Mouse (Mus musculus): Measurements from ENCODE around the gene Dand5. TPM values are rescaled to one million over a fixed set of nuclear protein-coding genes. Genes with fewer than 3 reads are reported as not detected.

The Dand5 gene
- polyA plus RNA-seq, 1 experiment: 1.8 TPM

DNA sequence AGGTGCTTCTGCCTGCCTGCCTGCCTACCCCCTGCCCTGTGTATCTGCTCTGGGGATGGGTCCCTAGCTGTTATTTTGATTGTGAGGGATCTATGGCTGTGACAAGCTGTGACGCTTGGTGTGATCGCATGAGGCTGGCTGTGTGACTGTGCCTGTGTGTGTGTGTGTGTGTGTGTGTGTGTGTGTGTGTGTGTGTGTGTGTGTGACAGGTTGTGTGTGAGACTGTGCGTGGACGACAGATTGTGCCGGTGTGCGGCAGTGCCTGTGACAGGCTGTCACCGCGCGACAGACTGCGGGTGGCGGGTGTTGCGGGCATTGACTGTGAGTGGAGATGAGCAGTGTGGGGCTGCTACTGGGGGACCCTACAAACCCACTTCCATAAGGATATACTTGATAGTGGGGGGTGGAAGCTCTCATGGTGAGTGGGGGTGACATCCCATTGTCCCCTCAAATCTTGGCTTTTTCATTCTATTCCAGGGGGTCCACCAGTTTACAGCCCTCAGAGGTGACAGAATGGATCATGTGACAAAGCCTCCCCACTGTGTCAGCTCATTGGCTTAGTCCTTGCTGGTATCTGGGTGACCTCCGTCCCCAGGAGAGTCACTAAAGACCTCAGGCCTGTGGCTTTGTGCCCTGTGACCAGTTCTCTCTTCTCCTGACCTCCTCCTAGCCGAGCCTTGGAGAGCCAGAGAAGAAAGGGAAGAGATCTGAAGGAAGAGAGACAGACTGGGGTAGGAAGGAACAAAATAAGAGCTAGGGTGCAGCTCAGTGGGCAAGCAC, 34.9 kb downstream of the Dand5 start:
- 94% methylated on average over 11 of the region's 14 CpGs for WGBS
- peaks cover 7% of the 10 kb centered on the region for H3K27me3 ChIP-seq (ENCODE audit: control insufficient read depth, insufficient read depth, low read length)
- no peaks in the 10 kb centered on the region for H3K36me3 ChIP-seq (ENCODE audit: control insufficient read depth, insufficient read depth, low read length)
- H3K4me3 ChIP-seq (ENCODE audit: extremely low read depth, insufficient read depth, insufficient read length): no peak overlapping the region
- TF ChIP-seq CTCF (IDR thresholded peaks at IDR 0.05; ENCODE audit: extremely low read depth, insufficient read depth, insufficient read length, insufficient replicate concordance) (no peak), POLR2A (IDR thresholded peaks at IDR 0.05; ENCODE audit: low read depth, low read length) (no peak)
- no peak for DNase-seq (ENCODE audit: low read depth in 1 of 2, low spot score in 2 of 2)
- H3K4me1 ChIP-seq (ENCODE audit: control insufficient read depth, insufficient read depth, insufficient read length): no peaks in the 10 kb centered on the region
- H3K27ac ChIP-seq (ENCODE audit: insufficient read depth, low read length): no peak overlapping the region

DNA sequence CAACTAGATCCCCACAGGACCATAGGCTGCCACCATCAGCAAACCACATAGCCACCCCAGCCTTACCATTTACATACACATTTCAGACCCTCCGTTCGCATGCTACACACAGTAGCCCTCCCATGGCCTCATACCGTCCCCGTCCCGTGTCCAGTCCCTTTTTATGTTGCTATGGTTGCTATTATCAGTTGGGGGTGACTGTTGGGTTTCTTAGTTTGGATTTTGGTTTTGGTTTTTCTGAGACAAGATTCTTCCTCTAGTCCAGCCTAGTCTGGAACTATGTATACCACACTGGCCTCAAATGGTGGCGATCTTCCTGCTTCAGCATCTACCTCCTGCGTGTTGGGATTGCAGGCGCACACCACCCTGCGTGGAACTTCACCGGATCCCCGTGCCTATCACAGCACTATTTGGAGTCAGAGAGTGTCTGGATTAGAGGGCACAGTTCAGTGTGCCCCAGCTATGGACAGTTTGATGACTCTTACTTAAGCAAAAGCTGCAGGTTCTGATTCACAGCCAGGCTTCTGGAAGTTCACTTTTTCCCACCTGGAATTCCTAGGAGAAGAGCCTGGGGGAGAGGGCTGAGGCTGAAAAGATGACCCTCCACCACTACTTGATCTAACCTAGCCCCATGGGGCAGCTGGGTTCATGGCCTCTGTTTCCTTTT, 35.7 kb downstream of the Dand5 start:
- no peaks in the 10 kb centered on the region for H3K36me3 ChIP-seq (ENCODE audit: control insufficient read depth, insufficient read depth, low read length)
- H3K4me1 ChIP-seq (ENCODE audit: control insufficient read depth, insufficient read depth, insufficient read length): no peaks in the 10 kb centered on the region
- DNase-seq (ENCODE audit: low read depth in 1 of 2, low spot score in 2 of 2): no peak
- H3K27ac ChIP-seq (ENCODE audit: insufficient read depth, low read length): no peak overlapping the region
- H3K27me3 ChIP-seq (ENCODE audit: control insufficient read depth, insufficient read depth, low read length): peaks cover 7% of the 10 kb centered on the region
- no peak overlapping the region for H3K4me3 ChIP-seq (ENCODE audit: extremely low read depth, insufficient read depth, insufficient read length)
- 95% methylated on average over 11 of the region's 11 CpGs for WGBS
- TF ChIP-seq CTCF (IDR thresholded peaks at IDR 0.05; ENCODE audit: extremely low read depth, insufficient read depth, insufficient read length, insufficient replicate concordance) (no peak), POLR2A (IDR thresholded peaks at IDR 0.05; ENCODE audit: low read depth, low read length) (no peak)

DNA sequence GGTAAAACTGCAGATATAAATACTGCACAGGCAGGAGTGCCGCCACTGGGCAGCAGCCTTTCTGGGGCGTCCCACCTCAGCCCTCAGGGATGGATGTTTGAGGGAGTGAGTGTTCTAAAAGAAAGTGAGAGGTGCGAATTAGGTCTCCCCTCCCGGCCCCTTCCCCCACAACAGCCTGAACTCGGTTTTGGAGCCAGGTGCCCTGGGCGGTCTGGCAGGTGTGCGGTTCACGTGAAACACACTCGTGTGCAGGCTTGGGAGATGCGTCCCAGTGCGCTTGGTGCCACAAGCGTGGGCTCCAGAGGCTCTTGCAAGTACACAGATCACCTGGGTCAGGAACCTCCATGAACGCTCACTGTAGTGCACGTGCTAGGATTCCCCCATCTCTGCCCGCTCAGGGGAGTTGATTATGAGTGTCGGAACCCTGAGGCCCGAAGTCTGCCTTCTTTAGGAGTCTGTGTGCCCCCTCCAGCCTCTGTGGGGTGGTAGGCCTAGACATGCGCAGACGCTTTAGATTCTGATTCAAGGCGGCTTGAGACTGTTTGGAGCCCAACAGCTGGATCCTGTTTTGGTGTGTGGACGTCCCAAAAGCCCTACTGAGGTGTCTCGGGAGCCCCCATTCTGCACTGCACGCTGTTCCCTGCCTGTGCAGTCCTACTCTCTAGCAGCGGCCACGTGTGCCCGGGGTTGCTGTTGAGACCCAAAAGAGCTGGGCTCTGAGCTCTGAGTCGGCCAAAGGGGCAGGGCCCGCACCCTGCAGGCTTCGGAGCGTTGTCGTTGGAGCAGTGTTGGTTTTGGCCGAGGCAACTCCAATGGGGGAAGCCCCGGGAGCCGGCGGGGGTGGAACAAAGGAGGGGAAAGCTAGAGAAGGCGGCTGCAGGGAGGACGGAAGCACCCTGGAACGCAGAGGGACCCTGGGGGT, 36.6 kb downstream of the Dand5 start:
- TF ChIP-seq CTCF (IDR thresholded peaks at IDR 0.05; ENCODE audit: extremely low read depth, insufficient read depth, insufficient read length, insufficient replicate concordance) (no peak), POLR2A (IDR thresholded peaks at IDR 0.05; ENCODE audit: low read depth, low read length) (no peak)
- Histone ChIP-seq H3K27ac (ENCODE audit: insufficient read depth, low read length) (no peak overlapping the region), H3K36me3 (ENCODE audit: control insufficient read depth, insufficient read depth, low read length) (no peaks in the 10 kb centered on the region), H3K27me3 (ENCODE audit: control insufficient read depth, insufficient read depth, low read length) (peaks cover 7% of the 10 kb centered on the region), H3K4me1 (ENCODE audit: control insufficient read depth, insufficient read depth, insufficient read length) (no peaks in the 10 kb centered on the region), H3K4me3 (ENCODE audit: extremely low read depth, insufficient read depth, insufficient read length) (no peak overlapping the region)
- no peak for DNase-seq (ENCODE audit: low read depth in 1 of 2, low spot score in 2 of 2)
- 81% methylated on average over 38 of the region's 38 CpGs for WGBS

DNA sequence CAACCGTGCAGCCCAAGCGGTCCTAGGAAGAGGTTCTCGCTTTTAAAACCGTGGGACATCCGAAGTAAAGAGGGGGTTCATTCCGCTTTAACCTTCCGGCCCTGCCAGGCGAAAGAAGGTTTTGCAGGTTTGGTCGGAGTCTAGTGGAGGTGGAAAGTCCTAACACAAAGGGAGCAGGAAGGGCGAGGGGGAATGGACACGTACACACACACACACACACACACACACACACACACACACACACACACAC, 37.2 kb downstream of the Dand5 start:
- no peak for TF ChIP-seq POLR2A (IDR thresholded peaks at IDR 0.05; ENCODE audit: low read depth, low read length)
- no peak for TF ChIP-seq CTCF (IDR thresholded peaks at IDR 0.05; ENCODE audit: extremely low read depth, insufficient read depth, insufficient read length, insufficient replicate concordance)
- DNase-seq (ENCODE audit: low read depth in 1 of 2, low spot score in 2 of 2): no peak
- WGBS: 77% methylated on average over 11 of the region's 11 CpGs
- H3K36me3 ChIP-seq (ENCODE audit: control insufficient read depth, insufficient read depth, low read length): no peaks in the 10 kb centered on the region
- H3K27ac ChIP-seq (ENCODE audit: insufficient read depth, low read length): no peak overlapping the region
- H3K27me3 ChIP-seq (ENCODE audit: control insufficient read depth, insufficient read depth, low read length): peaks cover 7% of the 10 kb centered on the region
- no peaks in the 10 kb centered on the region for H3K4me1 ChIP-seq (ENCODE audit: control insufficient read depth, insufficient read depth, insufficient read length)
- H3K4me3 ChIP-seq (ENCODE audit: extremely low read depth, insufficient read depth, insufficient read length): no peak overlapping the region

DNA sequence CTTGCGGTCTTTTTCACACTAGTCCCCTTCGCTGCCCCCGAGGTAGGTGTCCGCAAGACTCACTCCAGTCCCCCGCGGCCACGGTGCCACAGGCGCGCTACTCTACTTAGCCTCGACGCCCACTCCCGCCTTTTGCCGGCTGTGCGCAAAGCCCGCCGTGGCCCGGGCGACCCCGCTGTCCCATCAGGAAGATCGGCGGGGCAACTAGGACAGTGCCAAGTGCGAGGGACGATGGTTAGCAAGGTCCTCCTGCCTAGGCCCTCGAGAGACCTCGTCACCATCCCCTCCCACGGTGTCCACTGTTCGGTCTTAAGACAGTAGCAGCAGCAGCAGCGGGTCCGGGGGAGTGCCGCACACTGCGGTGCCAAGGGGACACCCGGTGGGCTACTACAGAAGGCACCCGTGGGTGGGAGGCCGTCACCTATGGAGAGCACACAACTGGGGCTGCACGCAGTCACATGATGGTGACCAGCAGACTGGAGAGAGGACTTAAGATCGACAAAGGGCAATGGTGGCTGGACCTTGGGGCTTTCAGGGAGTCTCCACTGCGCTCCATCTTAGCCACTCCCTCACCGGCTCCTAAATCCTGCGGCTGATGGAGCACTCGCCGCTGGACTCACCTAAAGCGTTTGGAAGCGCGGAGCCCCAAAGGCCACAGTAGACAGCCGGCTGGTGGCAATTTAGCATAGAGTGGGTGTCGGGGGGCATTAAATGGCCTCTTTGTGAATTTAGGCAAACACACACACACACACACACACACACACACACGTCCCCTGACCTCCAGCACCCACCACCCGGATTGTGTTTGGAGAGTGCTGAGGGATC, 37.7 kb downstream of the Dand5 start:
- TF ChIP-seq POLR2A (IDR thresholded peaks at IDR 0.05; ENCODE audit: low read depth, low read length): no peak
- TF ChIP-seq CTCF (IDR thresholded peaks at IDR 0.05; ENCODE audit: extremely low read depth, insufficient read depth, insufficient read length, insufficient replicate concordance): no peak
- Histone ChIP-seq H3K4me1 (ENCODE audit: control insufficient read depth, insufficient read depth, insufficient read length) (no peaks in the 10 kb centered on the region), H3K36me3 (ENCODE audit: control insufficient read depth, insufficient read depth, low read length) (no peaks in the 10 kb centered on the region), H3K27me3 (ENCODE audit: control insufficient read depth, insufficient read depth, low read length) (peaks cover 7% of the 10 kb centered on the region), H3K27ac (ENCODE audit: insufficient read depth, low read length) (no peak overlapping the region), H3K4me3 (ENCODE audit: extremely low read depth, insufficient read depth, insufficient read length) (no peak overlapping the region)
- 37% methylated on average over 48 of the region's 48 CpGs for WGBS
- no peak for DNase-seq (ENCODE audit: low read depth in 1 of 2, low spot score in 2 of 2)

DNA sequence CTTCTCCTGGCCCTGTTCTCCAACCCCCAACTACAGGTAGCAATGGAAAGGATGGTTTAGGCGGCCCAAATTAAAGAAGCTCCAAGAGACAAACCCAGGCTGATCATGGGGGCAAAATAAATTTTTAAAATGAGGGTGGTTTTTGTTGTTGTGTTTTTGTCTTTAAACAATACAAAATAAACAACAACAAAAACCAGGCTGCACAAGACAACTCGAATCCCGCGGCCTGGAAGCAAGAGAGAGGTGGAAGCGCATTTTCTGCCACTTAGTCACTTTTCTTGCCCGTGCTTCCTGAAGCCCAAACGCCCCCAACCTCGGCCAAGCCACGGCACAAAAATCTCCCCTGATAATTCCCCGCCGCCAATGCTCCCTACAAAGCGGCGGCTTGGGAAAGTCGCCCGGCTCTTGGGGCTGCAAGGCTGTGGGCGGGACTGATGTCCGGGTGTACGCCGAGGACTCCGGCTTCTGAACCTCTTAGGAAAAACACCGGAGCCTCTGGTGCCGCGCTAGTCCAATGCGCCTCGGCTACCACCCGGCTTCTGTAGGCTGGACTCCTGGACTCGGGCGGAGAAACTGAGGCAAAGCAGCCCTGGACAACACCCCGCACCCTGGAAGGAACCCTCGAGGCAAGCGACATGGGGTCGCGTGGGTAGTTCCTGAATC, 38.6 kb downstream of the Dand5 start:
- TF ChIP-seq POLR2A (IDR thresholded peaks at IDR 0.05; ENCODE audit: low read depth, low read length): no peak
- no peak for TF ChIP-seq CTCF (IDR thresholded peaks at IDR 0.05; ENCODE audit: extremely low read depth, insufficient read depth, insufficient read length, insufficient replicate concordance)
- H3K4me3 ChIP-seq (ENCODE audit: extremely low read depth, insufficient read depth, insufficient read length): no peak overlapping the region
- H3K36me3 ChIP-seq (ENCODE audit: control insufficient read depth, insufficient read depth, low read length): no peaks in the 10 kb centered on the region
- 49% methylated on average over 33 of the region's 33 CpGs for WGBS
- peaks cover 7% of the 10 kb centered on the region for H3K27me3 ChIP-seq (ENCODE audit: control insufficient read depth, insufficient read depth, low read length)
- DNase-seq (ENCODE audit: low read depth in 1 of 2, low spot score in 2 of 2): no peak
- H3K4me1 ChIP-seq (ENCODE audit: control insufficient read depth, insufficient read depth, insufficient read length): no peaks in the 10 kb centered on the region
- no peak overlapping the region for H3K27ac ChIP-seq (ENCODE audit: insufficient read depth, low read length)

Measured in spleen, adult 2 months (tissue).